Mouse (Mus musculus) skeletal muscle tissue, adult 2 months (tissue): ENCODE results near the gene Snx30.

Source experiments
- DNase-seq: peaks from one replicate; pipeline ENCODE4 v3.0.0-alpha.2; 2012; ENCODE audit warnings: low read depth, low spot score

The Snx30 gene

DNA sequence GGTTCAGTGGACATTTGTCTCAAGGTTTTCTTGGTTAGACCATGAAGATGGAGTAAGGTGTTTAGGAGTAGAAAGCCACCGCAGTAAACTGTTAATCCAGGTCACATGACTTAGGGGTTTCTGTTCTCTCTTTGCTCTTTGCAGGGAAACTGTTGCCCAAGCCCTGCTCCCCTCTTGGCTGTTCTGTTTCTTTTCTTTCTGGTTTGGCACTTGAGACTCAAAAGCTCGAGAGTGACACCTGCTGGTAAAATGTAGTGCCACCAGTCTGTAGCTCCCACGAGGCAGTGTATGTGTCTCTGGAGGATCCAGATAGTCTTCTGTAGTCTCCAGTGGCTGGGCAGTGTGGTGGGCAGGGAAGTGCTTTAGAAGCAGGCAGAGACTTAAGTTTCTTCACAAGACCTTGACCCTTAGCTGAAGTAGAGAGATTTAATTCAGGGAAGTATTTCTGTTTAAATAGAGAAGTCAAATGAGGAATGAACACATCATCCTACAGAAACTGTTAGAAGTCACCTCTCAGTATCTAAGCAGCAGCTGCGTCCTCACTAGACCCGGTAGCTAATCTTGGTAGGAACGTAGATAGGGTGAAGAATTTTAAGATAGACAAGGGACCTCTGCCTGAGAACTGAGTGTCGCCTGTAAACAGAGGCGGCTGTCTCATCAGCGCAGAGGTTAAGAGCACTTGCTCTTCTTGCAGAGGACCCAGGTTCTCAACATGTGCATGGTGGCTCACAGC, 65.4 kb downstream of the Snx30 start:
- peak; percentile 66 for DNase-seq

DNA sequence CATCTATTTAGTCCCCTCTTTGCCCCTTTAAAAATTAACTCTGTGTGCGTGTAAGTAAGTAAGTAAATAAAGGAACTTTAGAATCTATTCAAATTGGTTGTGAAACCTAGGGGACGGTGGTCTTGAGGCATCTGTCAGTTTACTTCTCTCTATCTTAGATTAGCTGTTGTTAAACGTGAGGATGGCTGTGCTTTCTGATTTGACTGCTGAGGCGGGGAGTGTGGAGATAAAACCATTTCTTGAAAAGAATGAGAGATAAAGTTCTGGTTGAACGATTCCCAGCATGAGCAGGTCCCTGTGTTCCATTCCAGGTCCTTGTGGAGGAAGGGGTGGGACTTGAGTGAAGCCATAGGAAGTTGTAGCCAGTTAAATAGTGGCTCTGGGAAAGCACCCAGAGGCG, 67.6 kb downstream of the Snx30 start:
- DNase-seq: no peak

- DNase-seq: no peak
Measured at GRCm38 (mm10) chr4:59873830-59874229, 68.2 kb downstream of the Snx30 start.

DNA sequence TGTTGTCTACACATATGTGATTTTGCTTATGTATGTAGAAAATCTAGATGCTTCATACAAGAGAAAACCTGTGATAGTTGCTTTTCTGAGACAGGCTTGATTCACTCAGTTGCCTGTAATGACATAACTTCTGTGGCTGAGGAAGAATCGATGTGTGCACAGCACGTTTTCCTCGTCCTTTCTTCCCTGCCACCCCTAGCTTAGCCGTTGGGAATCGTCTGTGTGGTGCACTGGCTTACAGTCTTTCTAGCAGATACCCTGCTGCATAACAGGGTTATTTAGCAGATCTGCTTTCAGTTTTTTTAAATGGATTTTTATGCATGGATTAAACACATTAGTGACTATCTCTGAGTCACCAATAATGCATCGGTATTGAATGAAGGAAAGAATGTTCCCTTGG, 70.9 kb downstream of the Snx30 start:
- no peak for DNase-seq

DNA sequence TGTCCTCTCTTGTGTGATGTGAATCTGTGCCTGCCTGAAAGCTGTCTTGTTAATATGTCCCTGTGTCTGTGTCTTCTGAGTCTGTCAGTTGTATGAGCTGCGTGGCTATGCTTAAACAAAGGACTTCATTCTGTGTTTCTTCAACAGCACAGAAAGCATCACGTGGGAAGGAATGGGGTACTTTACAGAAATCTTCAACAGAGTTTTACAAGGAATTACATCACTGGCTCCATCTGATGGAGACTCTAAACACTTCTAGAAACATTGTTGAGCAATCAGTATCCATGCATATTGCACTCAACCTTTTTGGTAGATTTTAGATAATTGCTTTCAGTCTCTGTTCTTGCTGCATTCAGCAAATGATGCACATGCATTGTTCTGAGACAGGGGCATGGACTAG, 71.4 kb downstream of the Snx30 start:
- DNase-seq: no peak

GRCm38 (mm10) chr4:59878595-59878994, 73.0 kb downstream of the Snx30 start:
- DNase-seq: no peak

DNA sequence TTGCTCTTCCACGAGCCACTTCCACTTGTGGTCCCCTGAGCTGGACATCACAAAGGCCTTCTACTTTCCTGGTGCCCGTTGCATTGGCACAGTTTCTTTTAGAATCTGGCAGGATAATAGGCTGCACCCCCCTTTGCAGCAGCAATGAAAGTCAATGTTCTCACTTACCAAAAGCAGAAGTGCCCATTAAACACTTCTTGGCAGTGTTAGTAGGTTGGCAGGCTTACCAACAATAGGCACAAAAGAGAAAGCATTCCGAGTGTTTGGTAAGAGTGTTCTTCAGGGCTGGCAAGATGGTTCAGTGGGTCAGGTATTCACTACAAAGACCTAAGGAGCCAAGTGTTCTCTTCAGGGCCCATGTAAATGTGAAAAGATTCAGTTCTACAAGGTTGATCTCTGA, 73.8 kb downstream of the Snx30 start:
- no peak for DNase-seq

GRCm38 (mm10) chr4:59880725-59881124, 75.1 kb downstream of the Snx30 start:
- DNase-seq: no peak

- DNase-seq: no peak
Measured at GRCm38 (mm10) chr4:59881210-59881609, 75.6 kb downstream of the Snx30 start.

- no peak for DNase-seq
Measured at GRCm38 (mm10) chr4:59884136-59884696, 78.6 kb downstream of the Snx30 start.

GRCm38 (mm10) chr4:59886281-59886680, 80.6 kb downstream of the Snx30 start:
- DNase-seq: no peak

DNA sequence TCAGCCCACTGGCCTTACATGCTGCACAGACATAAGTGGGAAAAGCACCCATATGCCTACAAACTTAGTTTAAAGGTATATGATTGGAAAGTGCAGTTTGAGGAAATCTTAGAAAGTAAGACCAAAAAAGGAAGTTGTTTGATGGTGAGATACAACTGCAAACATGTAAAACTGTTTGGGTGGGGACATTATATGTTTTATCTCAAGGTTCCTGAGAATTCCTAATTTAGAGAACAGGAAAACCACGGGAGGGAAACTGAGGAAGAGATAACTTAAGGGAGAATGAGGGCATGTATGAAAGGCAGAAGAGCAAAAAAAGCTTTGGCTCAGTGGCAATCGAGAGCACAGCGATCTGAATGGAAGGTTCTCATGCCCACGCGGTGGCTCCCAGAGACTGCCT, 81.4 kb downstream of the Snx30 start:
- DNase-seq: no peak

DNA sequence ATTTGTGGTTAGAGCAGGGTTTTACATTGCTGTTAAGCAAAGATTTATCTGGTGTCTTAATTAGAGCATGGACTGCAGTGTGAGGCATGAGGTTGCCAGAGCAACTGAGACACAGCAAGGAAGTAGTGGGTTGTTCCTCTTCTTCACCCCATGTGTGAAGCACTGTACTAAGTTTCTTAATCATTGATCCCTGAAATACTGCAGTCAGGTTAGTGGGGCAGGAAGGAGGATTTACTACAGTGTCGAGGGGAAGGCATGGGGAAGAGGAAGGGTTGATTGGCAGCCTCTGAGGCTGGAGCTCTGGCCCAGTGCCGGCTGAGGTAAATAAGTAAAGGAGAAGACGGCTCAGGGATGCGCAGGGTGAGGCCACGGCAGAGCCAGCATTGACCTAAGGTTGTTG, 82.4 kb downstream of the Snx30 start:
- DNase-seq: no peak

DNA sequence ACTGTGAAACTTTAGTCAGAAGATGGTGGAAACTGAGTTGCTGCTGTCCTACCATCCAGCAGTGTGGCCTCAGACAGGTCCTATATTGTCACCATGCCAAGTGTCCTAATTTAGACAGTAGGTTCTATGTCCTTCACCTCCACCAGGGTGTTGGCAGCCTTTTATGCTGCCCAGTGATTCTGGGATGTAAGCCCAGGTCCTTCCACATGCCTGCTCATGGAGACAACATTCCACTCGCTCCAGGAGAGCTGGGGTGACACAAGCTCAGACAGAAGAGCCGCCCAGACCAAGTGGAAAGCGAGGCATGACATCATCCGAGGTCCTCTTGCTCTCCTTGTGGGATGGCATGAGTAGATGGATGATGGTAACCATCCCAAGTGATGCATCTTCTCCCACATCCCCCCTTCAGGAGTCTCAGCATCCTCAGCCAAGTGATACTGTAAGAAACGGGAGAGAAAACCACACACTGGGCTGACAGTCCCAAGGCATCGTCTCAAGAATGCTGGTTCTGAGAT, 84.5 kb downstream of the Snx30 start:
- DNase-seq: peak; percentile 34

- DNase-seq: no peak
Measured at GRCm38 (mm10) chr4:59891723-59892416, 86.2 kb downstream of the Snx30 start.

- no peak for DNase-seq
Measured at GRCm38 (mm10) chr4:59892731-59893130, 87.1 kb downstream of the Snx30 start.

- DNase-seq: no peak
Measured at GRCm38 (mm10) chr4:59894415-59894814, 88.8 kb downstream of the Snx30 start.

- no peak for DNase-seq
Measured at GRCm38 (mm10) chr4:59894977-59895575, 89.4 kb downstream of the Snx30 start.

GRCm38 (mm10) chr4:59896000-59896399, 90.4 kb downstream of the Snx30 start:
- no peak for DNase-seq

GRCm38 (mm10) chr4:59897814-59898520, 92.3 kb downstream of the Snx30 start:
- DNase-seq: no peak

DNA sequence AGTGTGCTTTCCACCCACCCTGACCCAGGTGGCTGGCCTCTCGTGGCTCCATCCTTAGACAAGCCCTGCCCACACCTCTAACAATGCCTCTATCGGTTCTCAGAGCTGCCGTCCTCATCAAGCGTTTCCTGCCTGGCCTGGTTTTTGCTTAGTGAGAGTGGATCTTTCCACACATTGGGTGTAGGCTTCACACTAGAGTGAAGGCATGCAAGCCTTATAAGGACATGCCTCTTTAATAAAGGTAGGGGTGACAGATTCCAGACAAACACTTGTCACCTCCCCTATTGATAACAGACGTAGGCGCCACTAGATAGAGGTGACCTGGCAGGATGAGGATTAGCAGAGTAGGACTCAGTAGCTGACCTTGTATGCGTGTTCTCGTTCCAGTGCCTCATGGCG, 92.9 kb downstream of the Snx30 start:
- no peak for DNase-seq

- DNase-seq: no peak
Measured at GRCm38 (mm10) chr4:59901810-59902209, 96.2 kb downstream of the Snx30 start.
